Mouse (Mus musculus): ENCODE data around the gene Ccnq. TPM values are rescaled to one million over a fixed set of nuclear protein-coding genes. Genes with fewer than 3 reads are reported as not detected.
A peak's percentile ranks its signal among the peaks of the same experiment; 100 is the strongest.

Ccnq gene
- polyA plus RNA-seq (2011; ENCODE audit: insufficient read depth, insufficient read length, low replicate concordance, missing spikeins) = 11.2 and 11.7 TPM in 2 replicates

DNA sequence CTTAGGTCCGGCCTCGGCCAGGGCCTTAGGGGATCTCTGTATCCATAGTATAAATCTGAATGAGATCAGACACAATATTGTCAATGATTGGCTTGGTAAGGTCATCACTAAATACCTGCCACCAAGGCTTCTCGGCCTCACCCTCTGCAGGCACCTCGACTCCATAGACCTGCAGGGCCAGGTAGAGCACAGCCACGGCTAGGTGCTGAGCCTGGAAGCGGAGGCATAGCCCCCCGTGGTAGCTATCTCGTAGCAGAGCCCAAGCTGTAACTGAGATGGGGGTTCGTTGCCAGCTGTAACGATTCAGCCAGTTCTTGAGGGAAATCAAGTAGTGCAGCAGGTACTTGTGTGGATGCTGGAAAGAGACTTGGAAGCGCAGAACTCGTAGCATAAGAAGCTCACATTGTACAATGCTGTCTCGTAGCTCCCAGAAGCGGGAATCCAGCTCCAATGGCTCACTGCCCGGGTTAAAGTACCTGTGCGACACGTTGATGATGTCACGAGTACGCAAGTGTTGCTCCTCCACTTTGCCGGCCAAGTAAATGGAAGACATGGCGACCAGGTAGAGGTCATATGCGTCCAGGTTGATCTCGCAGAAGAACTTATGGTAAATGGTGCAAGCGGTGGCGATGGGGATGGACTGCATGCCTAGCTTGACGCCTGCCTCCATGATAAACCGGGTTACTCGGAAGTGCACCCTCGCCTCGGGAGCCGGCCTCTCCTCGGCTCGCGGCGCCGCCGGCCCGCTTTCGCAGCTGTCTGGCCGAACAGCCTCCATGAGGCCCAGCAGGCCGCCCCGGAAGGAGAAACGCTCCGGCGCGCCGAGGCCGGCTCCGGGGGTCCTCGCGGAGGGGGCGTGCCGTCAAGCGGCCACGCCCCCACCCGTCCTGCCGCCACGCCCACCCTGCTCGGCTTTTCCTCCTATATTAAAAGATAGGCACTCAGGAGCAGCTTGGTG lies at the start of gene Ccnq:
Gene Ccnq (minus strand): TSS at position 845 of the 958 bp plus-strand sequence.
- Histone ChIP-seq H3K4me1 (ENCODE audit: control insufficient read depth, insufficient read depth, low read length) (peaks cover 2% of the 10 kb centered on the region), H3K27ac (ENCODE audit: control insufficient read depth, insufficient read depth, low read depth, low read length, poor library complexity) (peak within 1 kb of the TSS; percentile 21; the same call in 1 of the 2 replicates), H3K4me3 (replicated peaks; ENCODE audit: control insufficient read depth, low read depth, low read length) (peak within 1 kb of the TSS; percentile 83)
- 10% methylated on average over 59 of the region's 59 CpGs for WGBS
- no peak for TF ChIP-seq CTCF (IDR thresholded peaks at IDR 0.05; ENCODE audit: control insufficient read depth, insufficient read depth, low read length)
- TF ChIP-seq POLR2A (IDR thresholded peaks at IDR 0.05; ENCODE audit: borderline replicate concordance, control insufficient read depth, low read depth, low read length) = peak; percentile 82; the same call in 1 of the 2 replicates

DNA sequence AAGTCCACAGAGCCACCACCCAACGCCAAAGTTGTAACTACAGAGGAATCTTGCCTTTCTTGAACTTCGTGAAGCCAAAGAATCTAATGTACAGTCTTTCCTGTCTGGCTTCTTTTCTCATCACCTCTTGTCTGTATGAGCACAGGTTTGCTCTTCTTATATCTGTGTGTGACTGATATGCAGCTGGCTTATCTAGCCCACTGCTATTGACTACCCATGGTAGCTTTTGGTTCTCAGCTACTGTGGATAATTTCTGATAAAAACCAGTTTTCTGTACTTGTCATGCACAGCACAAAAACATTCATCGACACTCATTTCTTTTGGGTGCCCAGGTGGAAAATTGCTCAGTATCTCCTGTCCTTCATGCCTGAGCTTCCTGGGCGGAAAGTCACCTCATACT lies 49.6 kb upstream of the Ccnq start:
- 0 out of 2 replicates have a peak overlapping the region, but pooled peaks have one; percentile 7 for H3K27ac ChIP-seq (ENCODE audit: control insufficient read depth, insufficient read depth, low read depth, low read length, poor library complexity)
- H3K4me1 ChIP-seq (ENCODE audit: control insufficient read depth, insufficient read depth, low read length) = no peaks in the 10 kb centered on the region; the same call in 1 of the 2 replicates
- WGBS = 55% methylated on average over 4 of the region's 4 CpGs
- H3K4me3 ChIP-seq (replicated peaks; ENCODE audit: control insufficient read depth, low read depth, low read length) = no peak overlapping the region
- no peak for TF ChIP-seq POLR2A (IDR thresholded peaks at IDR 0.05; ENCODE audit: borderline replicate concordance, control insufficient read depth, low read depth, low read length)
- TF ChIP-seq CTCF (IDR thresholded peaks at IDR 0.05; ENCODE audit: control insufficient read depth, insufficient read depth, low read length) = no peak

DNA sequence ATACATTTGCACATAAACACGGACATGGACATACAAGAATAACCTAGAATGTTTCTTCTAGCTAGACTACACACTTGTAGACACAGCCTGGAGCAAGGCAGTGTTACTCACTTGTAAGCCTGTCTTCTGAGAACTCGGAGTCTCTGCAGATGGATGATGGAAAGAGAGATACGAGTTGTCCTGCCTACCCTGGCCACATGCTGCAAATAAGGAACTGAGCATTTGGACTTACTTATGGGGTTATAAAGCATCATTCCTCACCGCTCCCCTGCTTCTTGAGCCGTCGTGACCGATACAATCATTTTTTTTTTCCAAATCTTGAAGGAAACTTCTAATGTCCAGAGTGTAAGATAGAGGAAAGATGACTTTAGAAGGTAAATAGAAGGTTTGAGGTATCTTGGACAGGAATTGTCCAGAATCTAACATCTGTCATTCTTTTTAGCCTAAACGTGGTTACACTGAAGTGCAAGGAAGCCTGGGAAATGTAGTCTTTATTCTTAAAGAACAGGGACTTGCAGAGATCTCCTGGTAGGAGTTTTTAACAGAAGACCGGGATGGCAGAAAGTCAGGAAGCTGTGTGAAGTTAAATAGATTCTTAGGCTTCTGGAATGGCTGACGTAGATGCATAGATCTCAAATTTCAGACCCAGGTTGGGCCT lies 44.7 kb upstream of the Ccnq start:
- no peak overlapping the region for H3K4me3 ChIP-seq (replicated peaks; ENCODE audit: control insufficient read depth, low read depth, low read length)
- no peak overlapping the region for H3K27ac ChIP-seq (ENCODE audit: control insufficient read depth, insufficient read depth, low read depth, low read length, poor library complexity)
- no peak for TF ChIP-seq POLR2A (IDR thresholded peaks at IDR 0.05; ENCODE audit: borderline replicate concordance, control insufficient read depth, low read depth, low read length)
- no peak for TF ChIP-seq CTCF (IDR thresholded peaks at IDR 0.05; ENCODE audit: control insufficient read depth, insufficient read depth, low read length)
- H3K4me1 ChIP-seq (ENCODE audit: control insufficient read depth, insufficient read depth, low read length) = no peaks in the 10 kb centered on the region; the same call in 1 of the 2 replicates
- 77% methylated on average over 10 of the region's 10 CpGs for WGBS

DNA sequence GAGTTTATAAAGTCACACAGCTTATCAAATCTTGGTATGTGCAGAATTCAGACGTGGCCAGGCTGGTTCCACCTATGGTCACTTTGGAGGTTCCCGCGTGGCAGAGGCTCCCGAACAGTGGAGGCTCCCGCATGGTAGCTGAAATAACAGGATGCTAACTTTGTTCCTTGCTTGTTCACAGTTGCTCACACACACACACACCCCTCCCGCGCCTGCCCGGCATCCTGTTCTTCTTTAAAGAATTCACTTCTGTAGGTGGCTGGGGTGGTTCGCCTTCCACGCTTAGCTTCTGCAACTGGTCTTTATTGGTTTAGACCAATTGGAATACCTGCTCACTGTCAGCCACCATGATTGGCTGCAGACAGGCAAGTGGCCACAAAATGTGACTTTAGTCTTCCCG lies 41.6 kb upstream of the Ccnq start:
- Histone ChIP-seq H3K4me3 (replicated peaks; ENCODE audit: control insufficient read depth, low read depth, low read length) (no peak overlapping the region), H3K27ac (ENCODE audit: control insufficient read depth, insufficient read depth, low read depth, low read length, poor library complexity) (no peak overlapping the region), H3K4me1 (ENCODE audit: control insufficient read depth, insufficient read depth, low read length) (no peaks in the 10 kb centered on the region; the same call in 1 of the 2 replicates)
- TF ChIP-seq CTCF (IDR thresholded peaks at IDR 0.05; ENCODE audit: control insufficient read depth, insufficient read depth, low read length) (no peak), POLR2A (IDR thresholded peaks at IDR 0.05; ENCODE audit: borderline replicate concordance, control insufficient read depth, low read depth, low read length) (no peak)
- WGBS = 22% methylated on average over 11 of the region's 11 CpGs

DNA sequence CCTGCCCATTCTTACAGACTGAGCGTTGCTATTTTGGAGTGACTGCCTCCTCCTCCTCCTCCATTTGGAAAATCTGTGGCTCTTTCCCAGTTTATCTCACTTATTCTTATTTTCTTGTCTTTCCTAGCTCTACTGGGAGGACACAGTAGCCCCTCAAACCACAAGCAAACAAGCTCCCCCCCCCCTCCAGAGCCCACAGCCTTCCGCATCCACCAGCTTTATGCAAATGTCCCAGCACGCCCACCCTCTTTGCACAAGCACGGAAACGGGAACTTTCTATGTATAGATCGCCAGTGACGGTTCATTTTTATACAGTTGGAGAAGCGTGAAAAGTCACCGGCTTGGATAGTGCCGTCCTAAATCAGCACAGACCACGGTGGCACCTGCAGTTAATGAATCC lies 40.9 kb upstream of the Ccnq start:
- peak overlapping the region; percentile 62 for H3K27ac ChIP-seq (ENCODE audit: control insufficient read depth, insufficient read depth, low read depth, low read length, poor library complexity)
- no peak for TF ChIP-seq CTCF (IDR thresholded peaks at IDR 0.05; ENCODE audit: control insufficient read depth, insufficient read depth, low read length)
- 3% methylated on average over 11 of the region's 11 CpGs for WGBS
- H3K4me3 ChIP-seq (replicated peaks; ENCODE audit: control insufficient read depth, low read depth, low read length) = peak overlapping the region; percentile 58
- no peaks in the 10 kb centered on the region; the same call in 1 of the 2 replicates for H3K4me1 ChIP-seq (ENCODE audit: control insufficient read depth, insufficient read depth, low read length)

DNA sequence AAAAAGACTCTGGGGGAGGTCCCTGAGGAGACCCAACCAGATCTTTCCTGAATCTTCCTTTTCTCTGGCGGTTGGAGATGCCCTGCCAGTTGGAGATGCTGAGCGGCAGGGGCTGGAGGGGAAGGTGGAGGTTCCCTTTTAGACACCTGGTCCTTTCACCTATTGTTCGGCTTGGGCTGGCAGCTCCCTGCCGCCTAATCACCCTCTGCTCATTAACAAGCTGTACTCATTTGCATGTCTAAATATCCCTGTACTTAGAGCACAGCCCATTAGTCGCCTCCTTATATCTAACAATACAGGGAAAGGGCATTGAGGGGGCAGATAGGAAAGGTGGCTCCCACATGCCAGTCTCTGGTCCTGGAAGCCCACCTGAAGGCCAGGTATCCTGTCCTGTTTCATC lies 40.5 kb upstream of the Ccnq start:
- 16% methylated on average over 5 of the region's 5 CpGs for WGBS
- H3K27ac ChIP-seq (ENCODE audit: control insufficient read depth, insufficient read depth, low read depth, low read length, poor library complexity) = peak overlapping the region; percentile 19; the same call in 1 of the 2 replicates
- peak overlapping the region; percentile 12 for H3K4me3 ChIP-seq (replicated peaks; ENCODE audit: control insufficient read depth, low read depth, low read length)
- no peaks in the 10 kb centered on the region; the same call in 1 of the 2 replicates for H3K4me1 ChIP-seq (ENCODE audit: control insufficient read depth, insufficient read depth, low read length)
- no peak for TF ChIP-seq CTCF (IDR thresholded peaks at IDR 0.05; ENCODE audit: control insufficient read depth, insufficient read depth, low read length)
- no peak for TF ChIP-seq POLR2A (IDR thresholded peaks at IDR 0.05; ENCODE audit: borderline replicate concordance, control insufficient read depth, low read depth, low read length)

DNA sequence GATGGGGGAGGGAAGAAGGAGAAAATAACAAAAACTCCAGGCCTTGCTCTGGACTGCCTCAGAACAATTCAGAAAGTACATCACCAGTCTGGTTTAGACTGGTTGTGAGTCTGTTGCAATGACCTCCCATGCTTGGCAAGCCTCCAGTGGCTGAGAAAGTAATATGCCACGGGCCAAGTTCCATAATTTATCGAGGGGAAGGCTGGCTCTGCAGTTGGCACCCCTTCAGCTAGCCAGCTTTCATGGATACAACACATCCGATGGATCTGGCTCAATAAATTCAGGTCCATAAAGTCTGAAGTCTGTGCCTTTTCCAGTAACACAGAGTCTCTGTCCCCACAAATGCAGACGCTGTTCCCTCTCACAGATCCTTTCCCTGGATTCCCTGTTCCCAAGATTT lies 40.1 kb upstream of the Ccnq start:
- Histone ChIP-seq H3K4me3 (replicated peaks; ENCODE audit: control insufficient read depth, low read depth, low read length) (no peak overlapping the region), H3K27ac (ENCODE audit: control insufficient read depth, insufficient read depth, low read depth, low read length, poor library complexity) (peak overlapping the region; percentile 19; the same call in 1 of the 2 replicates), H3K4me1 (ENCODE audit: control insufficient read depth, insufficient read depth, low read length) (no peaks in the 10 kb centered on the region; the same call in 1 of the 2 replicates)
- WGBS = 20% methylated on average over 4 of the region's 4 CpGs
- no peak for TF ChIP-seq POLR2A (IDR thresholded peaks at IDR 0.05; ENCODE audit: borderline replicate concordance, control insufficient read depth, low read depth, low read length)
- TF ChIP-seq CTCF (IDR thresholded peaks at IDR 0.05; ENCODE audit: control insufficient read depth, insufficient read depth, low read length) = no peak

Data from bone marrow, adult 2 months (tissue).